Mouse (Mus musculus): ENCODE measurements around the gene Cers6. TPM values are rescaled to one million over a fixed set of nuclear protein-coding genes. Genes with fewer than 3 reads are reported as not detected.

Cers6 gene
- total RNA-seq, 2 experiments from 2014 or later = 39.2 to 88.6 TPM

GRCm38 (mm10) chr2:68995723-68996122 lies 134.5 kb downstream of the Cers6 start:
- ATAC-seq (replicated peaks; ENCODE audit: poor library complexity, severe bottlenecking) = peak; percentile 76

- ATAC-seq (replicated peaks; ENCODE audit: poor library complexity, severe bottlenecking) = no peak
Measured at GRCm38 (mm10) chr2:68996268-68996667, 135.0 kb downstream of the Cers6 start.

GRCm38 (mm10) chr2:69004001-69004400 lies 142.8 kb downstream of the Cers6 start:
- ATAC-seq (replicated peaks; ENCODE audit: poor library complexity, severe bottlenecking) = no peak

GRCm38 (mm10) chr2:69011392-69011791 lies 150.2 kb downstream of the Cers6 start:
- ATAC-seq (replicated peaks; ENCODE audit: poor library complexity, severe bottlenecking) = no peak

GRCm38 (mm10) chr2:69011860-69012259 lies 150.6 kb downstream of the Cers6 start:
- no peak for ATAC-seq (replicated peaks; ENCODE audit: poor library complexity, severe bottlenecking)

GRCm38 (mm10) chr2:69014241-69014640 lies 153.0 kb downstream of the Cers6 start:
- ATAC-seq (replicated peaks; ENCODE audit: poor library complexity, severe bottlenecking) = 0 out of 2 replicates have a peak, but pooled peaks have one; percentile 8

- peak; percentile 97 for ATAC-seq (replicated peaks; ENCODE audit: poor library complexity, severe bottlenecking)
Measured at GRCm38 (mm10) chr2:69015172-69015724, 154.0 kb downstream of the Cers6 start.

GRCm38 (mm10) chr2:69015822-69016221 lies 154.6 kb downstream of the Cers6 start:
- no peak for ATAC-seq (replicated peaks; ENCODE audit: poor library complexity, severe bottlenecking)

- ATAC-seq (replicated peaks; ENCODE audit: poor library complexity, severe bottlenecking) = no peak
Measured at GRCm38 (mm10) chr2:69019026-69019565, 157.9 kb downstream of the Cers6 start.

GRCm38 (mm10) chr2:69019821-69020489 lies 158.7 kb downstream of the Cers6 start:
- ATAC-seq (replicated peaks; ENCODE audit: poor library complexity, severe bottlenecking) = no peak

- ATAC-seq (replicated peaks; ENCODE audit: poor library complexity, severe bottlenecking) = 0 out of 2 replicates have a peak, but pooled peaks have one; percentile 21
Measured at GRCm38 (mm10) chr2:69020636-69021310, 159.5 kb downstream of the Cers6 start.

- ATAC-seq (replicated peaks; ENCODE audit: poor library complexity, severe bottlenecking) = no peak
Measured at GRCm38 (mm10) chr2:69021516-69021915, 160.3 kb downstream of the Cers6 start.

- ATAC-seq (replicated peaks; ENCODE audit: poor library complexity, severe bottlenecking) = no peak
Measured at GRCm38 (mm10) chr2:69024856-69025255, 163.6 kb downstream of the Cers6 start.

GRCm38 (mm10) chr2:69032562-69032961 lies 171.3 kb downstream of the Cers6 start:
- ATAC-seq (replicated peaks; ENCODE audit: poor library complexity, severe bottlenecking) = no peak

- ATAC-seq (replicated peaks; ENCODE audit: poor library complexity, severe bottlenecking) = no peak
Measured at GRCm38 (mm10) chr2:69035457-69035856, 174.2 kb downstream of the Cers6 start.

- ATAC-seq (replicated peaks; ENCODE audit: poor library complexity, severe bottlenecking) = no peak
Measured at GRCm38 (mm10) chr2:69037362-69037761, 176.1 kb downstream of the Cers6 start.

GRCm38 (mm10) chr2:69042327-69043106 lies 181.3 kb downstream of the Cers6 start:
- ATAC-seq (replicated peaks; ENCODE audit: poor library complexity, severe bottlenecking) = peak; percentile 54

GRCm38 (mm10) chr2:69043431-69044118 lies 182.3 kb downstream of the Cers6 start:
- peak; percentile 88 for ATAC-seq (replicated peaks; ENCODE audit: poor library complexity, severe bottlenecking)

GRCm38 (mm10) chr2:69045926-69046325 lies 184.7 kb downstream of the Cers6 start:
- ATAC-seq (replicated peaks; ENCODE audit: poor library complexity, severe bottlenecking) = no peak

- no peak for ATAC-seq (replicated peaks; ENCODE audit: poor library complexity, severe bottlenecking)
Measured at GRCm38 (mm10) chr2:69047297-69047696, 186.1 kb downstream of the Cers6 start.
